8 mouse cellular contexts compared by ENCODE assay signal in the genomic region with DNA sequence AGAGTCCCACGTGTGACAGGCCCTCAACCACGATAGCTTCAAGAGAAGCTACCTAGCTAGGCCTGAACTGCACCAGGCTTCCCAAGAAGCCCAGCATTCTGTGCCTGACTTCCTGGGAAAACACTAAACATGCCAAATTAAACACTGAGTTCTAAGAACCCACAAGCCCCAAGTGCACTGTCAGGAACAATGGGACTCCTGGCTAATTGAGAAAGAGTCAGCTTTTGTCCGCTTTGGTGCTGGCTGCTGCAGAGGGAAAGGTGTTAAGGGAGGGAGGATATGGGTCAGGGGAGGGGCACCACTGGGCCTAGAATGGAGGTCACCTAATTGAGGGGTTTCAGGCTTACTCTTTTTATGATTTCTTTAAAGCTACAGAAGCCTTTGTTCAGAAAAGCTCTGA. TPM values are rescaled to one million over a fixed set of nuclear protein-coding genes. Genes with fewer than 3 reads are reported as not detected.
A peak's percentile ranks its signal among the peaks of the same experiment; 100 is the strongest.
DNase-seq lines count a peak whose midpoint lies in the region; ATAC-seq lines count a peak whose summit lies in the region.

No protein-coding gene starts in this region.

- WGBS in heart, embryonic 11.5 days (ENCODE audit: insufficient replicate concordance): 60% methylated on average over 3 of the region's 3 CpGs
- 25% methylated on average over 3 of the region's 3 CpGs for WGBS in forebrain, embryonic 16.5 days

- no peaks in the 10 kb centered on the region for H3K9me3 ChIP-seq in heart, embryonic 11.5 days (replicated peaks; ENCODE audit: control insufficient read depth, low read length)
- H3K9me3 ChIP-seq in megakaryocyte, embryonic 14.5 days: no peaks in the 10 kb centered on the region
- H3K9me3 ChIP-seq in forebrain, embryonic 16.5 days (ENCODE audit: control insufficient read depth, low read length): no peaks in the 10 kb centered on the region

- peaks cover 29% of the 10 kb centered on the region for H3K4me1 ChIP-seq in heart, embryonic 11.5 days (ENCODE audit: control insufficient read depth, insufficient read depth, low read length)
- H3K4me1 ChIP-seq in megakaryocyte, embryonic 14.5 days: peaks cover 100% of the 10 kb centered on the region
- peaks cover 25% of the 10 kb centered on the region for H3K4me1 ChIP-seq in forebrain, embryonic 16.5 days (replicated peaks; ENCODE audit: control insufficient read depth, insufficient read depth, low read length)

- intact Hi-C loops in heart, postnatal 10 days (cut with DNase I): loop anchor here (2.0 kb wide), 1 partner anchor 18 kb away; no protein-coding TSS in a partner anchor

- H3K27me3 ChIP-seq in heart, embryonic 11.5 days (ENCODE audit: control insufficient read depth, insufficient read depth, low read length): no peaks in the 10 kb centered on the region
- no peaks in the 10 kb centered on the region for H3K27me3 ChIP-seq in megakaryocyte, embryonic 14.5 days (replicated peaks)
- H3K27me3 ChIP-seq in forebrain, embryonic 16.5 days (replicated peaks; ENCODE audit: control insufficient read depth, insufficient read depth, low read length): no peaks in the 10 kb centered on the region

- H3K36me3 ChIP-seq in heart, embryonic 11.5 days (ENCODE audit: control insufficient read depth, insufficient read depth, low read length): no peaks in the 10 kb centered on the region
- H3K36me3 ChIP-seq in megakaryocyte, embryonic 14.5 days (replicated peaks; ENCODE audit: low read length): peaks cover 93% of the 10 kb centered on the region
- H3K36me3 ChIP-seq in forebrain, embryonic 16.5 days (ENCODE audit: control insufficient read depth, insufficient read depth): no peaks in the 10 kb centered on the region

- DNase-seq in heart, postnatal 10 days: no peak
- DNase-seq in retina, postnatal 1 day: peak; percentile 73
- DNase-seq in cerebellum, adult 11 months: no peak
- no peak for DNase-seq in kidney, postnatal 10 days

- no peak overlapping the region for H3K4me3 ChIP-seq in heart, embryonic 11.5 days (ENCODE audit: low read depth, low read length)
- H3K4me3 ChIP-seq in megakaryocyte, embryonic 14.5 days (replicated peaks): peak overlapping the region; percentile 56
- H3K4me3 ChIP-seq in forebrain, embryonic 16.5 days (replicated peaks; ENCODE audit: low read length): no peak overlapping the region

- 0 out of 2 replicates have a peak, but pooled peaks have one; percentile 3 for ATAC-seq in heart, embryonic 11.5 days (replicated peaks; ENCODE audit: insufficient number of reproducible peaks, low FRiP score, low TSS enrichment)
- no peak for ATAC-seq in megakaryocyte, adult 5-6 weeks (ENCODE audit: poor library complexity, severe bottlenecking)
- ATAC-seq in forebrain, embryonic 16.5 days: no peak; the same call in 1 of the 2 replicates

- H3K27ac ChIP-seq in heart, embryonic 11.5 days (ENCODE audit: low read depth, low read length): peak overlapping the region; percentile 37; the same call in 1 of the 2 replicates
- H3K27ac ChIP-seq in forebrain, embryonic 16.5 days (ENCODE audit: low read length): 0 out of 2 replicates have a peak overlapping the region, but pooled peaks have one; percentile 6

- H3K4me2 ChIP-seq in heart, embryonic 11.5 days: no peak overlapping the region
- no peak overlapping the region for H3K4me2 ChIP-seq in forebrain, embryonic 16.5 days (ENCODE audit: low read length)

- H3K9ac ChIP-seq in heart, embryonic 11.5 days (ENCODE audit: low read depth, low read length): no peak overlapping the region
- H3K9ac ChIP-seq in forebrain, embryonic 16.5 days (replicated peaks; ENCODE audit: low read depth, low read length): no peak overlapping the region

RNA-seq across cellular contexts. Expression of gene Tspan14, which starts 17.6 kb away (rescaled TPM):
- 43.5 and 54.0 TPM in 2 replicates for polyA plus RNA-seq in heart, embryonic 11.5 days (2014; fragmentation: Nextera tagmentation; extraction: Ambion mirVana)
- 10 to 100 TPM; 28.1 to 30.4 TPM for total RNA-seq in heart, postnatal 10 days (2021)
- polyA plus RNA-seq in megakaryocyte, embryonic 14.5 days (2012; ENCODE audit: insufficient read depth, low replicate concordance): 20.9 and 22.8 TPM in 2 replicates
- 60.6 and 66.0 TPM in 2 replicates for total RNA-seq in megakaryocyte, adult 5-6 weeks (2015)
- 72.4 and 76.5 TPM in 2 replicates for total RNA-seq in megakaryocyte, adult 5-6 weeks (2017)
- polyA plus RNA-seq in forebrain, embryonic 16.5 days (2015; fragmentation: Nextera tagmentation; extraction: Ambion mirVana): 90.0 and 102 TPM in 2 replicates

RNA-seq across cellular contexts. Expression of gene Sh2d4b, which starts 56.0 kb away (rescaled TPM):
- 0.56 and 0.89 TPM in 2 replicates for polyA plus RNA-seq in heart, embryonic 11.5 days (2014; fragmentation: Nextera tagmentation; extraction: Ambion mirVana)
- 1 to 10 TPM in 1 of 2 experiments, under 1 TPM in 1; 0.57 to 1.2 TPM for total RNA-seq in heart, postnatal 10 days (2021)
- 1.1 and 7.2 TPM in 2 replicates for polyA plus RNA-seq in megakaryocyte, embryonic 14.5 days (2012; ENCODE audit: insufficient read depth, low replicate concordance)
- total RNA-seq in megakaryocyte, adult 5-6 weeks (2015): 0.30 and 0.31 TPM in 2 replicates
- total RNA-seq in megakaryocyte, adult 5-6 weeks (2017): 0.18 and 0.28 TPM in 2 replicates
- 1.2 and 1.7 TPM in 2 replicates for polyA plus RNA-seq in forebrain, embryonic 16.5 days (2015; fragmentation: Nextera tagmentation; extraction: Ambion mirVana)
